Mouse (Mus musculus) liver, embryonic 12.5 days (tissue): Measurements from ENCODE around the gene Ccdc107. TPM values are rescaled to one million over a fixed set of nuclear protein-coding genes. Genes with fewer than 3 reads are reported as not detected.
A peak's percentile ranks its signal among the peaks of the same experiment; 100 is the strongest.
"Not testable (repeated sequence)": the region's sequence is repeated elsewhere in the genome, so short reads cannot be mapped to it uniquely, and the experiment has no call there.

Experiments
- ATAC-seq: fragments of 200-750 bp; cut with Nextera tagmentation; 2 replicates; pipeline ENCODE4 v1.8.0; 2017; ENCODE audit warnings: moderate number of reproducible peaks, mild to moderate bottlenecking, moderate library complexity
- H3K27ac ChIP-seq: fragments of 300-500 bp; sonication (generic); 2 replicates; pipeline ENCODE4 v1.5.1; 2016; ENCODE audit warnings: mild to moderate bottlenecking
- H3K27me3 ChIP-seq: fragments of 300-500 bp; sonication (generic); replicated peaks from 2 replicates; pipeline ENCODE4 v1.6.1; 2016; ENCODE audit warnings: mild to moderate bottlenecking, moderate library complexity
- H3K36me3 ChIP-seq: fragments of 300-500 bp; sonication (generic); 2 replicates; pipeline ENCODE4 v1.6.1; 2016; ENCODE audit warnings: mild to moderate bottlenecking, moderate library complexity
- H3K4me1 ChIP-seq: fragments of 300-500 bp; sonication (generic); 2 replicates; pipeline ENCODE4 v1.6.1; 2016
- H3K4me2 ChIP-seq: fragments of 300-500 bp; sonication (generic); 2 replicates; pipeline ENCODE4 v1.6.1; 2016; ENCODE audit warnings: mild to moderate bottlenecking, moderate library complexity
- H3K4me3 ChIP-seq: fragments of 300-500 bp; sonication (generic); 2 replicates; pipeline ENCODE4 v1.5.1; 2016; ENCODE audit warnings: mild to moderate bottlenecking, moderate library complexity
- H3K9ac ChIP-seq: fragments of 300-500 bp; sonication (generic); 2 replicates; pipeline ENCODE4 v1.6.1; 2016; ENCODE audit warnings: mild to moderate bottlenecking, moderate library complexity
- H3K9me3 ChIP-seq: fragments of 300-500 bp; sonication (generic); replicated peaks from 2 replicates; pipeline ENCODE4 v1.6.1; 2016; ENCODE audit warnings: mild to moderate bottlenecking, moderate library complexity
- WGBS: fragments of 180-500 bp; shearing (Covaris S2); methylation state at CpG from one replicate; pipeline ENCODE4 v1.1.7; 2016; ENCODE audit not compliant: insufficient replicate concordance; 5-methylcytosine and 5-hydroxymethylcytosine counted together
- polyA plus RNA-seq: library from polyadenylated mRNA; unstranded; fragments of >200 nt; fragmentation: Nextera tagmentation; extraction: Ambion mirVana; gene quantifications from 2 replicates; pipeline ENCODE4 v1.2.1, GENCODE M21; 2016

Gene Ccdc107
- polyA plus RNA-seq, 1 experiment from 2014 or later, result 38.3 TPM

DNA sequence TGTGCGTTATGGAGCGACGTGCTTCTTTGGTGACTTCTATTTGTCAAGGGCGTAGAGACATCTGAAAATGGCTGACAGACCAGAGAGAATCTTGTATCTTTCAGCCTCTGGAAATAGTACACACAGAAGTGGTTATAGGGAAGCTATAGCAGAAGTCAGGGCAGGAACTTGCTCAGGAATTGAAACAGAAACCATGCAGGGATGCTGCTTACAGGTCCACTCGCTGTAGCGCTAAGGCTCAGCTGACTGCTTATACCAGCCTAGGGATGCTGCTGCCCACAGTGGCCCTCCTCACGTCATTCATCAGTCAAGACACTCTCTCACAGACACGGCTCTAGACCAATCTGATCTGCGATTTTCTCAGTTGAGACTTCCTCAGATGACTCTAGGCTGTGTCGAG, 22.4 kb upstream of the Ccdc107 start:
- Histone ChIP-seq H3K27ac (no peak overlapping the region), H3K9ac (no peak overlapping the region), H3K36me3 (no peaks in the 10 kb centered on the region), H3K4me3 (no peak overlapping the region), H3K4me1 (no peaks in the 10 kb centered on the region), H3K9me3 (no peaks in the 10 kb centered on the region), H3K27me3 (0 out of 2 replicates have a peak, but pooled peaks cover 3% of the 10 kb centered on the region), H3K4me2 (no peak overlapping the region)
- WGBS, result 71% methylated on average over 10 of the region's 10 CpGs
- ATAC-seq, result no peak

DNA sequence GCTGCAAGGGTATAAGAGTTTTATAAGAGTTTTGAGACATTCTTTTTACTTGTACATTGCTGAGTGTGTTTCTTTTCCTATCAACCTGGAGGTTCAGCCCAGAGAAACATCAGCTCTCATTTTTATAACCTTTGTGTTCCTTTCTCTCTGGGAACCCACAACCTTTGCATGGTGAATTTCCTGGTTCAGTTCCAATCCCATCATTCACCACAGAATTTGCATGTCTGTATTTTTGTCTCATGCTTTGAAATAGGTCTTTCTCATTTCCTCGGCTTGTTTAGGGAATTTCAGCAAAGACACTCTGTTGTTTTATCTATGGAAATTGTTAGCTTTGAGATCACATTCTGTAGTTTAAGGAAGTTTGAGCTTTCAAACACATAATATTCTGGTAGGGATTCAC, 19.1 kb upstream of the Ccdc107 start:
- no peak overlapping the region for H3K27ac ChIP-seq
- peaks cover 8% of the 10 kb centered on the region for H3K4me1 ChIP-seq
- H3K36me3 ChIP-seq, result no peaks in the 10 kb centered on the region
- 40% methylated on average over 1 of the region's 1 CpGs for WGBS
- no peaks in the 10 kb centered on the region for H3K9me3 ChIP-seq
- H3K4me2 ChIP-seq, result no peak overlapping the region
- 0 out of 2 replicates have a peak, but pooled peaks cover 3% of the 10 kb centered on the region for H3K27me3 ChIP-seq
- no peak overlapping the region for H3K9ac ChIP-seq
- no peak overlapping the region for H3K4me3 ChIP-seq
- ATAC-seq, result no peak

GRCm38 (mm10) chr4:43476604-43477003, 16.1 kb upstream of the Ccdc107 start:
- no peaks in the 10 kb centered on the region for H3K9me3 ChIP-seq
- no peak overlapping the region for H3K4me2 ChIP-seq
- no peak for ATAC-seq
- 71% methylated on average over 6 of the region's 6 CpGs for WGBS
- H3K4me1 ChIP-seq, result peaks cover 17% of the 10 kb centered on the region
- H3K9ac ChIP-seq, result no peak overlapping the region
- 0 out of 2 replicates have a peak, but pooled peaks cover 3% of the 10 kb centered on the region for H3K27me3 ChIP-seq
- H3K36me3 ChIP-seq, result no peaks in the 10 kb centered on the region
- H3K4me3 ChIP-seq, result no peak overlapping the region
- no peak overlapping the region for H3K27ac ChIP-seq

DNA sequence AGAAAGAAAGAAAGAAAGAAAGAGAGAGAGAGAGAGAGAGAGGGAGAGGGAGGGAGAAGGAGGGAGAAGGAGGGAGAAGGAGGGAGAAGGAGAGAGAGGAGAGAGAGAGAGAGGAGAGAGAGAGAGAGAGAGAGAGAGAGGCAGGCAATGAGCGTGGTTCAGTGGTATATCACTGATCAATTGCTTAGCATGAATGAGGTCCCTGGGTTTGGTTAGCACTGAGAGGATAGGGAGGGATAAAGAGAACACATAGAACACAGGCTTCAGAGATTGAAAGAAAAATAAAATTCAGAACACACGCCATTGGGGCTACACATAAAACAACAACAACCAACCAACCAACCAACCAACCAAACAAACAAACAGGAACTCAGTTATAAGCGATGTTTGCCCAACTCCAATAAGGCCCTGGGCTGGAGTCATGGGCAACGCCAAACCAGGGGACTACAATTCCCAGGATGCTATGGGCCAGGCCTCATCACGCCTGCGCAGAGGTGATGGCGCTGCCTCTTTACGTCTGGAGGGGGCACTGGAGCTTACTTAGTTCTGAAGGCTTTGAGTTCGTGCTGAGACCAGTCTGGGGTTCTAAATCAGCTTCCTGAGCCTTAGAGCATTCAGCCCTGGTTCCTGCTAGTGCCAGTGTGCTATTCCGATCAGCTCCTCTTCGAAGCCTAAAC, 14.7 kb upstream of the Ccdc107 start:
- Histone ChIP-seq H3K27ac (peak overlapping the region; percentile 42; the same call in 1 of the 2 replicates), H3K9ac (peak overlapping the region; percentile 57), H3K27me3 (0 out of 2 replicates have a peak, but pooled peaks cover 3% of the 10 kb centered on the region), H3K36me3 (no peaks in the 10 kb centered on the region), H3K4me1 (peaks cover 17% of the 10 kb centered on the region), H3K4me3 (peak overlapping the region; percentile 51), H3K4me2 (peak overlapping the region; percentile 72), H3K9me3 (no peaks in the 10 kb centered on the region)
- ATAC-seq, result peak; percentile 93
- 6% methylated on average over 11 of the region's 11 CpGs for WGBS

DNA sequence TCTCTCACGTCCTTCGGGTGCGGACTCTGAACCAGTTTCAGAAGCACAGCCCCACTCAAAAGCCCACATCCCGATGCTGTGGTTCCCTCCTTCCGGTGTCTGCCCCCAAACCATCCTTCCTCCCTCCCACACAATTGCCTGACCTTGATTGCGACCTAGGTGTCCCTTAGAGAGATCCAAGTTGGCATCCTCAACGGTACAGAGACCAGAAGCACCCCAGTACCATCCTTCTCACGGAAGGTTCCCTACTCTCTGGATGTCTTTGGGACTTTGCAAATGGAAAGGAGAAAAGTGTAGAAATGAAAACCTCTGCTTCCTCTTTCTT, 14.2 kb upstream of the Ccdc107 start:
- H3K9ac ChIP-seq, result peak overlapping the region; percentile 57
- H3K4me1 ChIP-seq, result peaks cover 17% of the 10 kb centered on the region
- no peaks in the 10 kb centered on the region for H3K9me3 ChIP-seq
- no peaks in the 10 kb centered on the region for H3K36me3 ChIP-seq
- 19% methylated on average over 8 of the region's 8 CpGs for WGBS
- no peak; the same call in 1 of the 2 replicates for ATAC-seq
- H3K27me3 ChIP-seq, result 0 out of 2 replicates have a peak, but pooled peaks cover 3% of the 10 kb centered on the region
- H3K4me3 ChIP-seq, result peak overlapping the region; percentile 51
- H3K27ac ChIP-seq, result peak overlapping the region; percentile 42; the same call in 1 of the 2 replicates
- H3K4me2 ChIP-seq, result peak overlapping the region; percentile 72

- ATAC-seq, result no peak
- Histone ChIP-seq H3K4me3 (peak overlapping the region; percentile 51), H3K27ac (0 out of 2 replicates have a peak overlapping the region, but pooled peaks have one; percentile 42)
These were observed 13.5 kb upstream of the Ccdc107 start for GRCm38 (mm10) chr4:43478906-43479832.

DNA sequence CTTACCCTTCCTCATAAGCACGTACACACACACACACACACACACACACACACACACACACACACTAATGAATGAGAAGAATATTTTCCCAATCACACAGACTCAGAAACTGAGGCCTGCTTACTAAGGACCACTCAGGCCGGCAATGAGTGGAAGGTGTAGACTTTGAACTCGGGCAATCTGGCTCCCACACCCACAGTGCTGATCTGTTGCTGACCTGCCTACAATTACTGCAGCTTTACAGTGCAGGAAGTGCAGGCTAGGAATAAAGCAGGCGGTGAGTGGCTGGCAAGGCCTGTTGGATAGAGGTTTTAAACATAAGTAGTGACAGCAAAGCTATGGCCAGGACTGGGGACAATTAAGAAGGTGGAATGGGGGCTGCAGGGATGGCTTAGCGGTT, 11.7 kb upstream of the Ccdc107 start:
- H3K27ac ChIP-seq, result no peak overlapping the region
- H3K4me3 ChIP-seq, result no peak overlapping the region
- H3K4me2 ChIP-seq, result no peak overlapping the region
- H3K4me1 ChIP-seq, result peaks cover 17% of the 10 kb centered on the region
- H3K36me3 ChIP-seq, result no peaks in the 10 kb centered on the region
- WGBS, result 73% methylated on average over 5 of the region's 5 CpGs
- no peaks in the 10 kb centered on the region for H3K9me3 ChIP-seq
- H3K27me3 ChIP-seq, result no peaks in the 10 kb centered on the region
- H3K9ac ChIP-seq, result no peak overlapping the region
- no peak for ATAC-seq

More at GRCm38 (mm10) chr4:43478906-43479832, 13.5 kb upstream of the Ccdc107 start:
- 34% methylated on average over 24 of the region's 24 CpGs for WGBS
- no peaks in the 10 kb centered on the region for H3K9me3 ChIP-seq
- no peaks in the 10 kb centered on the region for H3K36me3 ChIP-seq
- H3K4me1 ChIP-seq, result peaks cover 17% of the 10 kb centered on the region
- 0 out of 2 replicates have a peak, but pooled peaks cover 3% of the 10 kb centered on the region for H3K27me3 ChIP-seq
- peak overlapping the region; percentile 72 for H3K4me2 ChIP-seq
- H3K9ac ChIP-seq, result 0 out of 2 replicates have a peak overlapping the region, but pooled peaks have one; percentile 17

GRCm38 (mm10) chr4:43481894-43482456, 10.7 kb upstream of the Ccdc107 start:
- Histone ChIP-seq H3K4me1 (peaks cover 17% of the 10 kb centered on the region), H3K9me3 (no peaks in the 10 kb centered on the region), H3K4me3 (no peak overlapping the region), H3K9ac (no peak overlapping the region), H3K27ac (no peak overlapping the region), H3K4me2 (no peak overlapping the region), H3K36me3 (no peaks in the 10 kb centered on the region), H3K27me3 (no peaks in the 10 kb centered on the region)
- ATAC-seq, result no peak
- WGBS, result 38% methylated on average over 7 of the region's 7 CpGs

- Histone ChIP-seq H3K4me1 (peaks cover 17% of the 10 kb centered on the region), H3K27ac (no peak overlapping the region), H3K27me3 (no peaks in the 10 kb centered on the region), H3K4me3 (no peak overlapping the region), H3K4me2 (no peak overlapping the region), H3K36me3 (no peaks in the 10 kb centered on the region), H3K9ac (no peak overlapping the region), H3K9me3 (no peaks in the 10 kb centered on the region)
- no peak for ATAC-seq
- 49% methylated on average over 10 of the region's 10 CpGs for WGBS
These were observed 10.1 kb upstream of the Ccdc107 start for GRCm38 (mm10) chr4:43482591-43482990.

GRCm38 (mm10) chr4:43483535-43484091, 9.1 kb upstream of the Ccdc107 start, which contains the start of gene Sit1:
Sit1 (minus strand) TSS chr4:43483734.
- ATAC-seq, result no peak
- Histone ChIP-seq H3K9ac (no peak within 1 kb of the TSS), H3K27me3 (no peaks in the 10 kb centered on the region), H3K27ac (no peak within 1 kb of the TSS), H3K9me3 (no peaks in the 10 kb centered on the region), H3K4me3 (no peak within 1 kb of the TSS), H3K36me3 (no peaks in the 10 kb centered on the region), H3K4me1 (peaks cover 10% of the 10 kb centered on the region), H3K4me2 (no peak within 1 kb of the TSS)
- WGBS, result 42% methylated on average over 12 of the region's 12 CpGs

DNA sequence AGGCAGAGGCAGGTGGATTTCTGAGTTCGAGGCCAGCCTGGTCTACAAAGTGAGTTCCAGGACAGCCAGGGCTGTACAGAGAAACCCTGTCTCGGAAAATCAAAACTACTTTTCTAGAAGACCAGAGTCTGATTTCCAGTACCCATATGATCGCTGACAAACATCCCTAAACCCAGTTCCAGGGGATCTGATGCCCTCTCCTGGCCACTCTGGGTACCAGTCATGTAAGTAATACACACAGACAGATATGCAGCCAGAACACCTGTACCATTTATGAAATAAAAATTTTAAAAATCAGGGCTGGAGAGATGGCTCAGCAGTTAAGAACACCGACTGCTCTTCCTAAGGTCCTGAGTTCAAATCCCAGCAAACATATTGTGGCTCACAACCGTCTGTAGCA, 7.0 kb upstream of the Ccdc107 start:
- 75% methylated on average over 5 of the region's 5 CpGs for WGBS

More for the DNA sequence above, 7.0 kb upstream of the Ccdc107 start:
- H3K27ac ChIP-seq, H3K36me3 ChIP-seq, H3K9ac ChIP-seq, H3K27me3 ChIP-seq, H3K9me3 ChIP-seq, H3K4me3 ChIP-seq, H3K4me2 ChIP-seq, ATAC-seq: not testable (repeated sequence)
- H3K4me1 ChIP-seq, result peaks cover 14% of the 10 kb centered on the region
